Mouse (Mus musculus): ENCODE measurements at regions not wholly inside any gene's neighbourhood (a gene's known extent, or its start where the extent isn't known, plus 50 kb on each side); places are given as distances from the start of the nearest gene placed in this dataset.

- WGBS (ENCODE audit: insufficient replicate concordance) = 70% methylated on average over 12 of the region's 12 CpGs
- no peaks in the 10 kb centered on the region for H3K27me3 ChIP-seq (ENCODE audit: insufficient read depth, low read length)
- H3K4me2 ChIP-seq (ENCODE audit: low read depth, low read length) = no peak overlapping the region
- H3K4me1 ChIP-seq (ENCODE audit: insufficient read depth) = no peaks in the 10 kb centered on the region; the same call in 1 of the 2 replicates
- DNase-seq = no peak
- H3K4me3 ChIP-seq (ENCODE audit: low read depth, low read length) = no peak overlapping the region
- TF ChIP-seq EP300 (IDR thresholded peaks at IDR 0.05; ENCODE audit: low read depth) (no peak), CTCF (IDR thresholded peaks at IDR 0.05; ENCODE audit: low read depth) (no peak)
- H3K36me3 ChIP-seq (replicated peaks; ENCODE audit: insufficient read depth, low read length) = no peaks in the 10 kb centered on the region
- no peak for ATAC-seq
- no peaks in the 10 kb centered on the region for H3K9me3 ChIP-seq (ENCODE audit: low read length)
- H3K9ac ChIP-seq (replicated peaks) = no peak overlapping the region
- no peak overlapping the region for H3K27ac ChIP-seq (ENCODE audit: low read depth)
These were observed 134.9 kb upstream of the Ccnd2 start for GRCm38 (mm10) chr6:127286681-127287476.

- no peak for ATAC-seq
- Histone ChIP-seq H3K27ac (ENCODE audit: low read depth) (no peak overlapping the region), H3K9ac (replicated peaks) (no peak overlapping the region), H3K4me3 (ENCODE audit: low read depth, low read length) (no peak overlapping the region), H3K4me2 (ENCODE audit: low read depth, low read length) (no peak overlapping the region), H3K4me1 (ENCODE audit: insufficient read depth) (no peaks in the 10 kb centered on the region; the same call in 1 of the 2 replicates), H3K27me3 (ENCODE audit: insufficient read depth, low read length) (no peaks in the 10 kb centered on the region), H3K9me3 (ENCODE audit: low read length) (no peaks in the 10 kb centered on the region), H3K36me3 (replicated peaks; ENCODE audit: insufficient read depth, low read length) (no peaks in the 10 kb centered on the region)
- TF ChIP-seq CTCF (IDR thresholded peaks at IDR 0.05; ENCODE audit: low read depth) (no peak), EP300 (IDR thresholded peaks at IDR 0.05; ENCODE audit: low read depth) (no peak)
- no peak for DNase-seq
- 68% methylated on average over 3 of the region's 3 CpGs for WGBS (ENCODE audit: insufficient replicate concordance)
These were observed 137.0 kb upstream of the Ccnd2 start for GRCm38 (mm10) chr6:127288946-127289345.

GRCm38 (mm10) chr6:127291937-127292336 is 139.9 kb upstream of the Ccnd2 start:
- TF ChIP-seq EP300 (IDR thresholded peaks at IDR 0.05; ENCODE audit: low read depth) (no peak), CTCF (IDR thresholded peaks at IDR 0.05; ENCODE audit: low read depth) (no peak)
- no peak for DNase-seq
- no peak overlapping the region for H3K9ac ChIP-seq (replicated peaks)
- H3K9me3 ChIP-seq (ENCODE audit: low read length) = no peaks in the 10 kb centered on the region
- no peaks in the 10 kb centered on the region for H3K27me3 ChIP-seq (ENCODE audit: insufficient read depth, low read length)
- 48% methylated on average over 7 of the region's 7 CpGs for WGBS (ENCODE audit: insufficient replicate concordance)
- H3K4me2 ChIP-seq (ENCODE audit: low read depth, low read length) = no peak overlapping the region
- H3K4me1 ChIP-seq (ENCODE audit: insufficient read depth) = no peaks in the 10 kb centered on the region; the same call in 1 of the 2 replicates
- no peak for ATAC-seq
- no peak overlapping the region for H3K4me3 ChIP-seq (ENCODE audit: low read depth, low read length)
- no peaks in the 10 kb centered on the region for H3K36me3 ChIP-seq (replicated peaks; ENCODE audit: insufficient read depth, low read length)
- no peak overlapping the region for H3K27ac ChIP-seq (ENCODE audit: low read depth)

- no peaks in the 10 kb centered on the region for H3K36me3 ChIP-seq (replicated peaks; ENCODE audit: insufficient read depth, low read length)
- TF ChIP-seq CTCF (IDR thresholded peaks at IDR 0.05; ENCODE audit: low read depth) = no peak
- no peak for TF ChIP-seq EP300 (IDR thresholded peaks at IDR 0.05; ENCODE audit: low read depth)
These were observed 141.8 kb upstream of the Ccnd2 start for GRCm38 (mm10) chr6:127293829-127294228.

GRCm38 (mm10) chr6:127298105-127298504 is 146.1 kb upstream of the Ccnd2 start:
- H3K27ac ChIP-seq (ENCODE audit: low read depth) = no peak overlapping the region
- H3K4me2 ChIP-seq (ENCODE audit: low read depth, low read length) = no peak overlapping the region
- ATAC-seq (no peak), DNase-seq (no peak)
- no peaks in the 10 kb centered on the region for H3K36me3 ChIP-seq (replicated peaks; ENCODE audit: insufficient read depth, low read length)
- H3K9me3 ChIP-seq (ENCODE audit: low read length) = no peaks in the 10 kb centered on the region
- no peaks in the 10 kb centered on the region for H3K4me1 ChIP-seq (ENCODE audit: insufficient read depth)
- TF ChIP-seq CTCF (IDR thresholded peaks at IDR 0.05; ENCODE audit: low read depth) (no peak), EP300 (IDR thresholded peaks at IDR 0.05; ENCODE audit: low read depth) (no peak)
- H3K27me3 ChIP-seq (ENCODE audit: insufficient read depth, low read length) = no peaks in the 10 kb centered on the region
- H3K9ac ChIP-seq (replicated peaks) = no peak overlapping the region
- 81% methylated on average over 7 of the region's 7 CpGs for WGBS (ENCODE audit: insufficient replicate concordance)
- H3K4me3 ChIP-seq (ENCODE audit: low read depth, low read length) = no peak overlapping the region

More at GRCm38 (mm10) chr6:127293829-127294228, 141.8 kb upstream of the Ccnd2 start:
- DNase-seq (no peak), ATAC-seq (no peak)
- H3K4me1 ChIP-seq (ENCODE audit: insufficient read depth) = no peaks in the 10 kb centered on the region; the same call in 1 of the 2 replicates
- no peaks in the 10 kb centered on the region for H3K27me3 ChIP-seq (ENCODE audit: insufficient read depth, low read length)
- H3K4me2 ChIP-seq (ENCODE audit: low read depth, low read length) = no peak overlapping the region
- WGBS (ENCODE audit: insufficient replicate concordance) = 68% methylated on average over 2 of the region's 2 CpGs
- H3K9ac ChIP-seq (replicated peaks) = no peak overlapping the region
- H3K27ac ChIP-seq (ENCODE audit: low read depth) = no peak overlapping the region
- no peak overlapping the region for H3K4me3 ChIP-seq (ENCODE audit: low read depth, low read length)
- no peaks in the 10 kb centered on the region for H3K9me3 ChIP-seq (ENCODE audit: low read length)

GRCm38 (mm10) chr6:127311192-127312054 is 135.2 kb upstream of the Parp11 start:
- DNase-seq = no peak
- H3K9ac ChIP-seq (replicated peaks) = no peak overlapping the region
- no peak for ATAC-seq
- H3K36me3 ChIP-seq (replicated peaks; ENCODE audit: insufficient read depth, low read length) = no peaks in the 10 kb centered on the region
- no peak overlapping the region for H3K4me2 ChIP-seq (ENCODE audit: low read depth, low read length)
- no peaks in the 10 kb centered on the region for H3K9me3 ChIP-seq (ENCODE audit: low read length)
- H3K27me3 ChIP-seq (ENCODE audit: insufficient read depth, low read length) = no peaks in the 10 kb centered on the region
- no peak overlapping the region for H3K4me3 ChIP-seq (ENCODE audit: low read depth, low read length)
- H3K4me1 ChIP-seq (ENCODE audit: insufficient read depth) = no peaks in the 10 kb centered on the region
- TF ChIP-seq CTCF (IDR thresholded peaks at IDR 0.05; ENCODE audit: low read depth) (no peak), EP300 (IDR thresholded peaks at IDR 0.05; ENCODE audit: low read depth) (no peak)
- no peak overlapping the region for H3K27ac ChIP-seq (ENCODE audit: low read depth)
- WGBS (ENCODE audit: insufficient replicate concordance) = 82% methylated on average over 9 of the region's 9 CpGs

Measured in liver, postnatal 0 days (tissue).